Mouse (Mus musculus): ENCODE measurements at regions not wholly inside any gene's neighbourhood (a gene's known extent, or its start where the extent isn't known, plus 50 kb on each side); places are given as distances from the start of the nearest gene placed in this dataset.

DNA sequence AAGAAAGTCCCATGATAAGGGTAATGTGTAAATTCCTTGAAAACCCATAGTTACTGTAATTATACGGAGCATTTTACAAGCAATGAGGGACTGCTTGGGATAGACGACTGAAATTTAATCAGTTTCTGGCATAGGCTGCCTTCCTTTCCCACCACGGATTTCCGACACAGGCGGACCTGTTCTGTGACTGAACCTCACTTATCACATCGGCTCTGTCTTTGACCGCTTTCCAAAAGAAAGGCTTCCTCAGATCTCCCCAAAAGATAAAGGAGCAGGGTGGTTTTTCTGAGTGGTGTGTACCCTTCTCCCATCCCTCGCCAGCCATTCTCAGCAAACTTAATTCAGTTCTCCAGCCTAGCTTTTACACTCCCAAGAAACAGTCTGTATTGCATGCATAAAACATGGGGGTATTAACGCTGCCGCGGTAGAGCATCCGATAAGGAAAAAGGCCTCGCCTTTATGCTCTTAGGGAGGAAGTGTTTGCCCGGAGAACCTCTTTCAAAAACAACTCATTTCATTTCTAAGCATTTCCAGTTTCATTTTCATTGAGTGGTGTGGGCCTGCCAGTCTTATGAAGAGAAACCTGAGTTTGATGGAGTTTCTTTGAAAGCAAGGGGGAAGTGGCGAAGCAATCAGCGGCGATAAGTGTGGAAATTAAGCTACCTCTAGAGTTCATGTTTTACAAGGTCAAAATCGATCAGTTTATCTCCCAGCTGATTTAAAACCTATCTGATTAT lies 435.8 kb upstream of the Adgrl2 start:
- Histone ChIP-seq H3K4me3 (ENCODE audit: insufficient read depth, low read length) (no peak overlapping the region), H3K27ac (ENCODE audit: insufficient read depth, low read length) (no peak overlapping the region), H3K4me1 (ENCODE audit: control insufficient read depth, insufficient read depth, low read length) (no peaks in the 10 kb centered on the region)
- no peak for TF ChIP-seq CTCF (IDR thresholded peaks at IDR 0.05; ENCODE audit: extremely low read depth, insufficient read depth, low read length)
- TF ChIP-seq POLR2A (IDR thresholded peaks at IDR 0.05; ENCODE audit: extremely low read depth, insufficient read depth, low read length): no peak

DNA sequence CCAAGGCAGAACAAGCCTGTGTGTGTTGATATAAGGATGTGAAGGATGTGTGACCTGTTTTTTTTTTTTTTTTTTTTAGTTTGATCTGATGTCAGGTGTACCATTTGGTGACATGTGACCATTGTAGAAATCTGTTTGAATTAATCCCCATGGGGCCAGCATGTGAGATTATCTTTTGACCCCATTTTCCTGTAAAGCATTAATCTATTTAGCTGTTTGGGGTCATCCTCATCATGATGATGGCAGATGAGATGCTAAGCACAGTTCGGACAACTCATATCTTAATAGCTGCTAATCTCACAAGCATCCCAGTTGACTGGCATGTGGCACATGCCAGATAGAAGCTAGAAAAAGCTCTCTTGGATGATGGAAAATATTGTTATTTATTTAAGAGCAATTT lies 434.0 kb upstream of the Adgrl2 start:
- H3K4me1 ChIP-seq (ENCODE audit: control insufficient read depth, insufficient read depth, low read length): no peaks in the 10 kb centered on the region
- no peak overlapping the region for H3K27ac ChIP-seq (ENCODE audit: insufficient read depth, low read length)
- TF ChIP-seq POLR2A (IDR thresholded peaks at IDR 0.05; ENCODE audit: extremely low read depth, insufficient read depth, low read length) (no peak), CTCF (IDR thresholded peaks at IDR 0.05; ENCODE audit: extremely low read depth, insufficient read depth, low read length) (no peak)
- no peak overlapping the region for H3K4me3 ChIP-seq (ENCODE audit: insufficient read depth, low read length)

DNA sequence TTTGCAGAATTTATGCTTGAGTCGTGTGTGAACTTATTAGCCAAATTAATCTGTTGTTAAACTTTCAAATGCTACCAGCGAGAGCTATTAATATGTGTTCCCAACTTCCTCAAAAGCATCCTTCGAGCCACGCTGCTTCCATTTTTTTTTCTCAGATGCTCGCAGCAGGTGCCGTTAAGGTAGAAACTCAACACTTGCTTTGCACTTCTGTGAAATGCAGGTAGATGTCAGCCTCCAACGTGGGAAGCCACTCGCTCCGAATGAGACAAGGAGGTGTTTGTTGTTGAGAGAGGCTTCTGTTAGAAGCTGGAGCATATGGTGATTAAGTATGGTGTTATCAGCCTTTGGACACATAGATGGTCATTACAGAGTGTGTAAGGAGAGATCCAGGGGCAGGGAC lies 433.1 kb upstream of the Adgrl2 start:
- H3K4me1 ChIP-seq (ENCODE audit: control insufficient read depth, insufficient read depth, low read length): no peaks in the 10 kb centered on the region

DNA sequence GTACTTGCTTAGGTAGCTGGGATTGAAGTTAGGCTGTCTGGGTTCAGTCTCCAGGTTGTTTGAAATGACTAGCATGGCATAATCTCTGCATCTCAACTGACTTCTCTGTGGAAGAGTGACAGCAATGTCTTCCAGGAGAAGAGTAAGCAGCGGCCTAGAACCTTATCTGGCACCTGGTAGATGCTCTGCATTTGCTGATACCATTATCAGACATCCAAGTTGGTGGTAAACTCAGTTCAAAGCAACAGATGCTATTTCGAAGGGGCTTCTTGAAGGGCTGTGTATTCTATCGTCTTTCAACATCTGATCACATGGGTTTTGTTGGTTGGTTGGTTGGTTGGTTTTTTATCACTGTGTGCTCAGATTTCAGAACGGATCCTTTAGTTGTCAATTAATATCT lies 424.7 kb upstream of the Adgrl2 start:
- TF ChIP-seq POLR2A (IDR thresholded peaks at IDR 0.05; ENCODE audit: extremely low read depth, insufficient read depth, low read length) (no peak), CTCF (IDR thresholded peaks at IDR 0.05; ENCODE audit: extremely low read depth, insufficient read depth, low read length) (no peak)
- Histone ChIP-seq H3K4me1 (ENCODE audit: control insufficient read depth, insufficient read depth, low read length) (no peaks in the 10 kb centered on the region), H3K4me3 (ENCODE audit: insufficient read depth, low read length) (no peak overlapping the region), H3K27ac (ENCODE audit: insufficient read depth, low read length) (no peak overlapping the region)

More for the DNA sequence above, 433.1 kb upstream of the Adgrl2 start:
- TF ChIP-seq POLR2A (IDR thresholded peaks at IDR 0.05; ENCODE audit: extremely low read depth, insufficient read depth, low read length): no peak
- TF ChIP-seq CTCF (IDR thresholded peaks at IDR 0.05; ENCODE audit: extremely low read depth, insufficient read depth, low read length): 0 out of 2 replicates have a peak, but pooled peaks have one; percentile 7
- H3K27ac ChIP-seq (ENCODE audit: insufficient read depth, low read length): no peak overlapping the region
- no peak overlapping the region for H3K4me3 ChIP-seq (ENCODE audit: insufficient read depth, low read length)

DNA sequence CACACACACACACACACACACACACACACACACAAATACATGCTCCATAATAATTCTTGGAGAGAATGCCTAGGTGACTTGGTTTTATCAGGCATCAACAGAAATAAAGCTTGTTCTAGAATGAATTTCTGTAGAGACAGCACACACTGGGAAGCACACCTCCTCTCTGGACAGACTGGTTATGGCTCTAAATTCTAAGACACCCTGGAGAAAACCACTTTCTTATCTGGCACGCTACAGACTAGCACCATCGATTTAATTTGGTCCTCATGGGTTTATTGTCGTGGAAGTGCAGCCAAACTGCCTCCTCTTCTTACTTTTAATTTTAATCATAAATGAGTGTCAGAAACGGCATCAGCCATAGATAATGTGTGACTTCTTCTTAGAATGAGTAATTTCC lies 422.8 kb upstream of the Adgrl2 start:
- no peak overlapping the region for H3K4me3 ChIP-seq (ENCODE audit: insufficient read depth, low read length)
- H3K4me1 ChIP-seq (ENCODE audit: control insufficient read depth, insufficient read depth, low read length): no peaks in the 10 kb centered on the region
- TF ChIP-seq POLR2A (IDR thresholded peaks at IDR 0.05; ENCODE audit: extremely low read depth, insufficient read depth, low read length): no peak
- TF ChIP-seq CTCF (IDR thresholded peaks at IDR 0.05; ENCODE audit: extremely low read depth, insufficient read depth, low read length): no peak
- no peak overlapping the region for H3K27ac ChIP-seq (ENCODE audit: insufficient read depth, low read length)

DNA sequence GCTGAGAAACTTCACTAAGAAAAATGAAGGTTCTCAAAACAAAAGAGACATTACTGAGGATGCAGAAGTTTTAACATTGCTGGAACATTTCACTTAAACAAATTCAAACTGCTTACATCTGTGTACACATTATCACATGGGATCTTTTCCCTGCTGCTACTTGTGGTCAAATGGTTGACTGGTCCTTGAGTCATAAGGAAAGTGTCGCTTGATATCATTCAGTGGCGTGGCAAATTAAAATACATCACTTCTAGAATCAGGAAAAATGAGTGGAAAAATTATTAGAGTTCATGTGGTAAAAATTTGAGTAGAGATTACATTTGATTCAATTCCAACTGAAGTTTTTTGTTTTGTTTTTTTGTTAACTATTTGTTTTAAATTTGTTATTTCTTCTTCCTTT lies 420.2 kb upstream of the Adgrl2 start:
- Histone ChIP-seq H3K4me1 (ENCODE audit: control insufficient read depth, insufficient read depth, low read length) (no peaks in the 10 kb centered on the region), H3K27ac (ENCODE audit: insufficient read depth, low read length) (no peak overlapping the region), H3K4me3 (ENCODE audit: insufficient read depth, low read length) (no peak overlapping the region)
- no peak for TF ChIP-seq CTCF (IDR thresholded peaks at IDR 0.05; ENCODE audit: extremely low read depth, insufficient read depth, low read length)
- TF ChIP-seq POLR2A (IDR thresholded peaks at IDR 0.05; ENCODE audit: extremely low read depth, insufficient read depth, low read length): no peak

DNA sequence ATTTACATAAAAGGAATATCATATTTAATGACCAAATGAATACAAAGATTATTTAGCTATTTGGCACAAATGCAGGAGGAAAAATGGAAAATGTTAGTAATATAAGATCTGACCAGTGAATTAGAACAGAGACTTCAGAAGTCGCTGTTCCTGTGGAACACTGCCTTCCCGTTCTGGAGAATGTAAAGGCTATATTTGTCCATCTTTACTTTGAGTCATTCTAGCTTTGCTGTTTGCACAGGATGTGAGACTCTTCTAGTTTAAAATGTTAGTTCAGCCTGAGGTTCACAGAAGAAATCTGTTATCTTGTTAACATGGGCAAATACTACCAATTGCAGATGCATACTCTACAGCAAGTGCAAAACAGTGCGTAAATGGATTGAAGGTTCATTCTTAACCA lies 418.5 kb upstream of the Adgrl2 start:
- Histone ChIP-seq H3K27ac (ENCODE audit: insufficient read depth, low read length) (no peak overlapping the region), H3K4me3 (ENCODE audit: insufficient read depth, low read length) (no peak overlapping the region), H3K4me1 (ENCODE audit: control insufficient read depth, insufficient read depth, low read length) (no peaks in the 10 kb centered on the region)
- TF ChIP-seq CTCF (IDR thresholded peaks at IDR 0.05; ENCODE audit: extremely low read depth, insufficient read depth, low read length) (no peak), POLR2A (IDR thresholded peaks at IDR 0.05; ENCODE audit: extremely low read depth, insufficient read depth, low read length) (no peak)

DNA sequence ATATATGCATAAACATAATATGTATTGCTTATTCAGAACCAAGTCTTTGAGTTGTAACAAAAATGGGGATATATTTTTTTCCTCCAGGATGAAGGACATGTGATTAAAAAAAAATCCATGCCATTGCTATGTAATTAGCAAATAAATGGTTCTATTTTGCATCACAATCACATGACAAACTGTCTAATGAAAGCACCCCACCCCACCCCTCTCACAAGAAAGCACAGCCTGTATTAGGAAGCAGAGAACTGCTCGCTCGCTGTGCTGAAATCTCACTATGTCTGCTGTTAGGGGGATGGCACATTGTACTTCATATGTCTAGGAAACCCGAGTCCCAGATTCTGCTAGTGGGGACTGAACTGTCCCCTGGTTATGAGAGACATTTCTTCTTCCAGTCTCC lies 415.5 kb upstream of the Adgrl2 start:
- no peak overlapping the region for H3K27ac ChIP-seq (ENCODE audit: insufficient read depth, low read length)
- no peak overlapping the region for H3K4me3 ChIP-seq (ENCODE audit: insufficient read depth, low read length)
- TF ChIP-seq POLR2A (IDR thresholded peaks at IDR 0.05; ENCODE audit: extremely low read depth, insufficient read depth, low read length) (no peak), CTCF (IDR thresholded peaks at IDR 0.05; ENCODE audit: extremely low read depth, insufficient read depth, low read length) (no peak)
- no peaks in the 10 kb centered on the region for H3K4me1 ChIP-seq (ENCODE audit: control insufficient read depth, insufficient read depth, low read length)

DNA sequence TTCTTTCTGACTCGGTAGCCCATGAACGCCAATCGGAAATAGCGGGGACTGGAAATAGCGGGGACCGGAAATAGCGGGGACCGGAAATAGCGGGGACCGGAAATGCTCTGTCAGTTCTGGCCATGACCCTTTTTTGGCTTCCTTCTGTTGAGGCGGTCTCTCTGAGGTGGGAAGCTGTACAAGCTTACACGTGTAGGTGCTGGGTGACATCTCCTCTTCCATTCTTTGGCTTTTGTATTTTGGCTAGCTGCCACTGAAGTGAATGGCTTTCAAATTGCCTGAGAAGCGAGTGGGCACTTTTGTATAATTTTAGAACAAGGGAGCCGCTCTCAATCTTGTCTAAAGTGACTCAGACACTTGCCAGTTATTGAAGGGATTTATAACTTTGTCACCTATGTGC lies 414.3 kb upstream of the Adgrl2 start:
- no peak overlapping the region for H3K27ac ChIP-seq (ENCODE audit: insufficient read depth, low read length)
- no peak overlapping the region for H3K4me3 ChIP-seq (ENCODE audit: insufficient read depth, low read length)
- H3K4me1 ChIP-seq (ENCODE audit: control insufficient read depth, insufficient read depth, low read length): no peaks in the 10 kb centered on the region
- no peak for TF ChIP-seq POLR2A (IDR thresholded peaks at IDR 0.05; ENCODE audit: extremely low read depth, insufficient read depth, low read length)
- TF ChIP-seq CTCF (IDR thresholded peaks at IDR 0.05; ENCODE audit: extremely low read depth, insufficient read depth, low read length): no peak

DNA sequence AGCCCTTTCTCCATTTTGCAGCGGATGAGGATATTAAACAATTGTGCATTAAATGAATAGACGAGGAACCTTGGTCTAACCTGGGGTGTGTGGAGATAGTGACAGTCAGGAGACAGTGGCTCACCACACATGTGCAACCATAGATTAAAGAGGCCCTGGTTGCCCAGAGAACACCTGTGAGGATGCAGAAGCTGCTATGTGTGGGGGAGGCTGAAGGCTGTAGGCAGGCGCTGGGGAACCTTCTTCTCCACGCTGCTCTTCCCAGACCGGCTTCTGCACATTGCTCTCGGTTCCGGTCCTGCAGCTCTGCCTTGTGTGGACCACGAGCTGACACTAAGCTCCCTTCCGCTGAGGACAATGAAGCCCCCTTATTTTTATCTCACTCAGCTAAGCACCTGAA lies 412.1 kb upstream of the Adgrl2 start:
- no peak for TF ChIP-seq POLR2A (IDR thresholded peaks at IDR 0.05; ENCODE audit: extremely low read depth, insufficient read depth, low read length)
- no peak for TF ChIP-seq CTCF (IDR thresholded peaks at IDR 0.05; ENCODE audit: extremely low read depth, insufficient read depth, low read length)

More for the DNA sequence above, 412.1 kb upstream of the Adgrl2 start:
- Histone ChIP-seq H3K4me3 (ENCODE audit: insufficient read depth, low read length) (no peak overlapping the region), H3K4me1 (ENCODE audit: control insufficient read depth, insufficient read depth, low read length) (no peaks in the 10 kb centered on the region), H3K27ac (ENCODE audit: insufficient read depth, low read length) (no peak overlapping the region)

All from cortical plate, adult 2 months (tissue).